Mouse (Mus musculus) left cerebral cortex, adult 11 months (tissue): ENCODE data around the gene Pogk.

ENCODE experiments used
- DNase-seq: peaks from one replicate; pipeline ENCODE4 v3.0.0; 2022; ENCODE audit warnings: low spot score

The Pogk gene

GRCm38 (mm10) chr1:166379013-166379629 is 30.5 kb downstream of the Pogk start, which contains the start of gene Tada1:
Tada1 (plus strand) TSS chr1:166379097.
- peak; percentile 91 for DNase-seq

GRCm38 (mm10) chr1:166378431-166379012 is 31.1 kb downstream of the Pogk start:
- DNase-seq: no peak

GRCm38 (mm10) chr1:166377171-166377570 is 32.5 kb downstream of the Pogk start:
- DNase-seq: no peak

GRCm38 (mm10) chr1:166363122-166363521 is 46.5 kb downstream of the Pogk start:
- DNase-seq: no peak

- DNase-seq: no peak
These were observed 47.0 kb downstream of the Pogk start for GRCm38 (mm10) chr1:166362659-166363058.

- no peak for DNase-seq
These were observed 47.8 kb downstream of the Pogk start for GRCm38 (mm10) chr1:166361842-166362241.

- no peak for DNase-seq
These were observed 48.8 kb downstream of the Pogk start for GRCm38 (mm10) chr1:166360896-166361295.

GRCm38 (mm10) chr1:166360157-166360855 is 49.4 kb downstream of the Pogk start:
- DNase-seq: peak; percentile 73

GRCm38 (mm10) chr1:166349751-166350150 is 59.9 kb downstream of the Pogk start:
- no peak for DNase-seq

GRCm38 (mm10) chr1:166349341-166349740 is 60.3 kb downstream of the Pogk start:
- DNase-seq: no peak

GRCm38 (mm10) chr1:166346906-166347305 is 62.8 kb downstream of the Pogk start:
- no peak for DNase-seq

- DNase-seq: no peak
These were observed 64.1 kb downstream of the Pogk start for GRCm38 (mm10) chr1:166345602-166346001.

GRCm38 (mm10) chr1:166344300-166345077 is 65.2 kb downstream of the Pogk start:
- no peak for DNase-seq

GRCm38 (mm10) chr1:166343586-166343985 is 66.1 kb downstream of the Pogk start:
- no peak for DNase-seq

GRCm38 (mm10) chr1:166342539-166342938 is 67.1 kb downstream of the Pogk start:
- no peak for DNase-seq

- no peak for DNase-seq
These were observed 67.6 kb downstream of the Pogk start for GRCm38 (mm10) chr1:166342060-166342459.

- DNase-seq: no peak
These were observed 70.6 kb downstream of the Pogk start for GRCm38 (mm10) chr1:166339110-166339509.
